Mouse (Mus musculus) frontal cortex, adult 2 months (tissue): ENCODE data around the gene Clpx. TPM values are rescaled to one million over a fixed set of nuclear protein-coding genes. Genes with fewer than 3 reads are reported as not detected.

ENCODE experiments used
- polyA plus RNA-seq: library from polyadenylated mRNA; depleted of rRNA; stranded (reverse); fragments of >200 nt; gene quantifications from 2 replicates; pipeline ENCODE4 v1.2.3, GENCODE M21; 2012; rRNA removed

Clpx gene
- polyA plus RNA-seq, 1 experiment = 22.2 TPM

Other genes with a start within 250 kb of the Clpx start
- gene Igdcc4, start 192.8 kb upstream of the Clpx start, polyA plus RNA-seq = 27.7 and 30.9 TPM in 2 replicates
- 2.6 and 3.1 TPM in 2 replicates for gene Igdcc3, start 153.1 kb upstream of the Clpx start, polyA plus RNA-seq
- 3.9 TPM in 2 replicates for gene Parp16, start 98.9 kb upstream of the Clpx start, polyA plus RNA-seq
- 0.08 TPM in 2 replicates for gene Cilp, start 29.1 kb upstream of the Clpx start, polyA plus RNA-seq
- 16.8 and 16.9 TPM in 2 replicates for gene Pdcd7, start 51.8 kb downstream of the Clpx start, polyA plus RNA-seq
- gene Ubap1l, start 66.8 kb downstream of the Clpx start, polyA plus RNA-seq = 4.6 and 4.9 TPM in 2 replicates
- 0.17 and 0.34 TPM in 2 replicates for gene Kbtbd13, start 97.4 kb downstream of the Clpx start, polyA plus RNA-seq
- 6.9 and 7.4 TPM in 2 replicates for gene Rasl12, start 104.2 kb downstream of the Clpx start, polyA plus RNA-seq
- not detected in 2 replicates for gene Slc51b, start 128.7 kb downstream of the Clpx start, polyA plus RNA-seq
- 19.7 and 20.1 TPM in 2 replicates for gene Mtfmt, start 141.5 kb downstream of the Clpx start, polyA plus RNA-seq
- gene Spg21, start 166.7 kb downstream of the Clpx start, polyA plus RNA-seq = 26.9 and 28.9 TPM in 2 replicates
- gene Ankdd1a, start 225.9 kb downstream of the Clpx start, polyA plus RNA-seq = 2.3 and 2.4 TPM in 2 replicates